Mouse (Mus musculus) lung, postnatal 0 days (tissue): ENCODE data around the gene Bahd1. TPM values are rescaled to one million over a fixed set of nuclear protein-coding genes. Genes with fewer than 3 reads are reported as not detected.

Source experiments
- ATAC-seq: fragments of 200-750 bp; cut with Nextera tagmentation; 2 replicates; pipeline ENCODE4 v1.8.0; 2017; ENCODE audit warnings: moderate library complexity
- DNase-seq: peaks from one replicate; pipeline ENCODE4 v3.0.0-alpha.2; 2016; ENCODE audit warnings: low spot score
- H3K27ac ChIP-seq: fragments of 300-500 bp; sonication (generic); 2 replicates; pipeline ENCODE4 v1.5.1; 2014; ENCODE audit warnings: antibody characterized with exemption, mild to moderate bottlenecking, low read length, mixed read lengths
- H3K27me3 ChIP-seq: fragments of 300-500 bp; sonication (generic); replicated peaks from 2 replicates; pipeline ENCODE4 v1.6.1; 2014; ENCODE audit warnings: low read length, mixed read lengths; ENCODE audit not compliant: insufficient read depth
- H3K36me3 ChIP-seq: fragments of 300-500 bp; sonication (generic); 2 replicates; pipeline ENCODE4 v1.6.1; 2014; ENCODE audit warnings: low read length, mixed read lengths; ENCODE audit not compliant: insufficient read depth
- H3K4me1 ChIP-seq: fragments of 300-500 bp; sonication (generic); 2 replicates; pipeline ENCODE4 v1.6.1; 2014; ENCODE audit warnings: antibody characterized with exemption, low read depth, low read length, mixed read lengths; ENCODE audit not compliant: insufficient read depth
- H3K4me2 ChIP-seq: fragments of 300-500 bp; sonication (generic); replicated peaks from 2 replicates; pipeline ENCODE4 v1.6.1; 2014; ENCODE audit warnings: low read depth, mild to moderate bottlenecking, low read length, moderate library complexity, mixed read lengths
- H3K4me3 ChIP-seq: fragments of 300-500 bp; sonication (generic); 2 replicates; pipeline ENCODE4 v1.5.1; 2014; ENCODE audit warnings: low read depth, low read length
- H3K9ac ChIP-seq: fragments of 300-500 bp; sonication (generic); replicated peaks from 2 replicates; pipeline ENCODE4 v1.6.1; 2014; ENCODE audit warnings: low read depth, mild to moderate bottlenecking
- H3K9me3 ChIP-seq: fragments of 300-500 bp; sonication (generic); 2 replicates; pipeline ENCODE4 v1.6.1; 2016; ENCODE audit warnings: low read length, mixed read lengths
- CTCF ChIP-seq: IDR thresholded peaks from 2 replicates; pipeline ENCODE4 v1.5.1; 2016; ENCODE audit warnings: antibody characterized with exemption, mild to moderate bottlenecking
- EP300 ChIP-seq: IDR thresholded peaks from 2 replicates; pipeline ENCODE4 v1.6.1; 2016; ENCODE audit warnings: antibody characterized with exemption, mild to moderate bottlenecking, control low read depth
- WGBS: fragments of 180-500 bp; shearing (Covaris S2); extraction: QIAGEN DNeasy Blood & Tissue Kit; methylation state at CpG from one replicate; pipeline ENCODE4 v1.1.7; 2014; 5-methylcytosine and 5-hydroxymethylcytosine counted together
- polyA plus RNA-seq: library from polyadenylated mRNA; unstranded; fragments of >200 nt; fragmentation: Nextera tagmentation; extraction: Ambion mirVana; gene quantifications from 2 replicates; pipeline ENCODE4 v1.2.1, GENCODE M21; 2015

Bahd1 gene
- polyA plus RNA-seq, 1 experiment from 2014 or later = 5.4 TPM

- Histone ChIP-seq H3K4me1 (peaks cover 7% of the 10 kb centered on the region; the same call in 1 of the 2 replicates), H3K4me2 (no peak overlapping the region), H3K9ac (no peak overlapping the region), H3K4me3 (no peak overlapping the region), H3K27ac (no peak overlapping the region), H3K9me3 (no peaks in the 10 kb centered on the region), H3K27me3 (no peaks in the 10 kb centered on the region), H3K36me3 (peaks cover 6% of the 10 kb centered on the region; the same call in 1 of the 2 replicates)
- ATAC-seq (no peak), DNase-seq (no peak)
- 90% methylated on average over 17 of the region's 17 CpGs for WGBS
- TF ChIP-seq CTCF (no peak), EP300 (no peak)
Measured at GRCm38 (mm10) chr2:118916436-118916835, 16.3 kb downstream of the Bahd1 start.

GRCm38 (mm10) chr2:118918543-118918942 lies 18.4 kb downstream of the Bahd1 start:
- H3K27ac ChIP-seq = no peak overlapping the region
- H3K4me1 ChIP-seq = peaks cover 7% of the 10 kb centered on the region; the same call in 1 of the 2 replicates
- no peak overlapping the region for H3K4me2 ChIP-seq
- no peak overlapping the region for H3K4me3 ChIP-seq
- DNase-seq (peak; percentile 64), ATAC-seq (peak; percentile 82)
- TF ChIP-seq CTCF (no peak), EP300 (no peak)
- 28% methylated on average over 1 of the region's 1 CpGs for WGBS
- peaks cover 11% of the 10 kb centered on the region; the same call in 1 of the 2 replicates for H3K36me3 ChIP-seq
- H3K9ac ChIP-seq = no peak overlapping the region
- no peaks in the 10 kb centered on the region for H3K27me3 ChIP-seq
- no peaks in the 10 kb centered on the region for H3K9me3 ChIP-seq

- Histone ChIP-seq H3K4me1 (peaks cover 3% of the 10 kb centered on the region; the same call in 1 of the 2 replicates), H3K27ac (no peak overlapping the region), H3K4me2 (no peak overlapping the region), H3K9me3 (no peaks in the 10 kb centered on the region), H3K4me3 (no peak overlapping the region), H3K27me3 (no peaks in the 10 kb centered on the region), H3K9ac (no peak overlapping the region), H3K36me3 (peaks cover 11% of the 10 kb centered on the region; the same call in 1 of the 2 replicates)
- no peak for DNase-seq
- TF ChIP-seq EP300 (no peak), CTCF (no peak)
- no peak for ATAC-seq
- WGBS = 84% methylated on average over 3 of the region's 3 CpGs
Measured at GRCm38 (mm10) chr2:118920428-118920827, 20.3 kb downstream of the Bahd1 start.

- H3K27ac ChIP-seq = no peak overlapping the region; the same call in 1 of the 2 replicates
- H3K27me3 ChIP-seq = no peaks in the 10 kb centered on the region
- under 1% methylated on average over 6 of the region's 6 CpGs for WGBS
- peaks cover 10% of the 10 kb centered on the region; the same call in 1 of the 2 replicates for H3K36me3 ChIP-seq
- no peaks in the 10 kb centered on the region for H3K9me3 ChIP-seq
- ATAC-seq (peak; percentile 58), DNase-seq (peak; percentile 30)
- peak overlapping the region; percentile 66; the same call in 1 of the 2 replicates for H3K9ac ChIP-seq
- peaks cover 11% of the 10 kb centered on the region; the same call in 1 of the 2 replicates for H3K4me1 ChIP-seq
- TF ChIP-seq EP300 = no peak
- no peak for TF ChIP-seq CTCF
- H3K4me3 ChIP-seq = peak overlapping the region; percentile 83
- H3K4me2 ChIP-seq = peak overlapping the region; percentile 97
Measured at GRCm38 (mm10) chr2:118925952-118926351, 25.8 kb downstream of the Bahd1 start.

GRCm38 (mm10) chr2:118926361-118926997 lies 26.3 kb downstream of the Bahd1 start, which contains the start of gene Chst14:
Gene Chst14, plus strand, starts transcription at chr2:118926496.
- Histone ChIP-seq H3K4me2 (peak within 1 kb of the TSS; percentile 97), H3K4me3 (peak within 1 kb of the TSS; percentile 83), H3K36me3 (peaks cover 5% of the 10 kb centered on the region; the same call in 1 of the 2 replicates), H3K9me3 (no peaks in the 10 kb centered on the region), H3K27me3 (no peaks in the 10 kb centered on the region), H3K4me1 (peaks cover 11% of the 10 kb centered on the region; the same call in 1 of the 2 replicates), H3K9ac (peak within 1 kb of the TSS; percentile 66), H3K27ac (peak within 1 kb of the TSS; percentile 51; the same call in 1 of the 2 replicates)
- no peak for TF ChIP-seq CTCF
- TF ChIP-seq EP300 = no peak
- peak; percentile 86 for DNase-seq
- WGBS = under 1% methylated on average over 35 of the region's 47 CpGs
- ATAC-seq = peak; percentile 97

GRCm38 (mm10) chr2:118926998-118927739 lies 27.0 kb downstream of the Bahd1 start:
- TF ChIP-seq CTCF = no peak
- TF ChIP-seq EP300 = no peak
- Histone ChIP-seq H3K9ac (peak overlapping the region; percentile 66), H3K27ac (0 out of 2 replicates have a peak overlapping the region, but pooled peaks have one; percentile 51), H3K4me2 (peak overlapping the region; percentile 97), H3K4me3 (peak overlapping the region; percentile 83), H3K9me3 (no peaks in the 10 kb centered on the region), H3K27me3 (no peaks in the 10 kb centered on the region), H3K4me1 (peaks cover 11% of the 10 kb centered on the region; the same call in 1 of the 2 replicates), H3K36me3 (0 out of 2 replicates have a peak, but pooled peaks cover 2% of the 10 kb centered on the region)
- DNase-seq (no peak), ATAC-seq (no peak)
- WGBS = 25% methylated on average over 31 of the region's 31 CpGs
